Mouse (Mus musculus): ENCODE data around the gene Tcf7l1. TPM values are rescaled to one million over a fixed set of nuclear protein-coding genes. Genes with fewer than 3 reads are reported as not detected.

The Tcf7l1 gene
- total and polyA plus RNA-seq, 2 experiments from 2014 or later, result 3.1 to 5.8 TPM

DNA sequence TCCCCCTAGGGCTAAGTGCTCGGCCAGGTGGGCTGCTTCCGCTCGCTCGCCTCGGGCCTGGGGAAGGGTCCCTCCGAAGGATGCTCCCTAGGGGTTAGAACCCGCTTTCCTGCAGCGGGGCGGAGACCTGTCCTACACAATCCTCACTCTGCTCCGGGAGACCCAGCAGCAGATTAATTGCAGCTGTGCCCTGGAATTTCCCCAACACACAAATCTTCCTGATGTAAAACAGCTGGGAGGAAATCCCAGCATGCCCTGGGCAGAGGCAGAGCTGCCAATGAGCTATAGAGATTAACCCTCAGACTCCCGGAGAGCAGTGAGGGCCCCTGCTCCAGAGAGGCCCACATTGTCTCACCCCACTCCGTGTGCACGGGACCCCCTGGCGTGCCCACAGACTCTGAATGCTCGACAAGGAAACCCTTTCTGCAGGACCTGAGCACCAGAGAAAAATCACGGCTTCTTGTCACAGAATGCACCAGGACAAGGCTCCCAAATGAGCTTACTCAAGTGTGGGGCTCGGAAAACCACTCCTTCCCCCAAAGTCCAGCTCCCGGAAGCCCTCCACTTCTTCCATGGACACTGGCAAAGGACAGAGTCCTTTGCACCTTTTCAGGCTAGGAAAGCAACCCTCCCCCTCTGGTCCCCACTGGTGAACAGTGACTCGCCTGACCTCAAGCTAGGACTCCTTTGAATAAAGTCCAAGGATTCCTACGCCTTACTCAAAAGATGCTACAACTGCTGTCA, 133.6 kb downstream of the Tcf7l1 start:
- Histone ChIP-seq H3K4me2 (ENCODE audit: low read depth, low read length, poor library complexity, severe bottlenecking) (peak overlapping the region; percentile 58), H3K9ac (replicated peaks; ENCODE audit: low read length, poor library complexity, severe bottlenecking) (0 out of 2 replicates have a peak overlapping the region, but pooled peaks have one; percentile 50), H3K27me3 (ENCODE audit: insufficient read depth, low read length) (no peaks in the 10 kb centered on the region), H3K4me1 (ENCODE audit: insufficient read depth, low read length) (peaks cover 7% of the 10 kb centered on the region; the same call in 1 of the 2 replicates), H3K9me3 (ENCODE audit: low read length) (no peaks in the 10 kb centered on the region), H3K36me3 (ENCODE audit: insufficient read depth, low read length) (no peaks in the 10 kb centered on the region), H3K4me3 (ENCODE audit: low read depth, low read length) (peak overlapping the region; percentile 37), H3K27ac (ENCODE audit: low read depth, low read length) (peak overlapping the region; percentile 71)
- 26% methylated on average over 20 of the region's 20 CpGs for WGBS
- DNase-seq (ENCODE audit: low spot score) (peak; percentile 63), ATAC-seq (ENCODE audit: low FRiP score) (peak; percentile 81)
- TF ChIP-seq CTCF (IDR thresholded peaks at IDR 0.05), result no peak

DNA sequence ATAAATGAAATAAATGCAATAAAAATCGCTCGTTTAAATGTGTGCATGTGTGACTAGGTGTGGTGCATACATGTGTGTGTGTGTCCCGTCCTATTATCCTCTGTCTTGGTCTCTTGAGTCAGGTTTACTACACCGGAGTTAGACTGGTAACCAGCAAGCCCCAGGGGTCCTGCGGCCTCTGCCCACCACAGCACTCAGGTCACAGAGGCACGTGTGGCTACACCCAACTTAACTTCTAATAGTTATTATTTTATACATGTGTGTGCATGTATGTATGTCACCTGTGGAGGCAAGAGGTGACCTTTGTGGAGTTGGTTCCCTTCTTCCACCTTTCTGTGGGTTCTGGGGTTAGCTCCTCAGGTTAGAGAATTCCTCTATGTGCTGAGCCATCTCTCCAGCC, 134.7 kb downstream of the Tcf7l1 start:
- Histone ChIP-seq H3K9me3 (ENCODE audit: low read length) (no peaks in the 10 kb centered on the region), H3K4me2 (ENCODE audit: low read depth, low read length, poor library complexity, severe bottlenecking) (no peak overlapping the region), H3K9ac (replicated peaks; ENCODE audit: low read length, poor library complexity, severe bottlenecking) (no peak overlapping the region), H3K27me3 (ENCODE audit: insufficient read depth, low read length) (no peaks in the 10 kb centered on the region), H3K4me1 (ENCODE audit: insufficient read depth, low read length) (peaks cover 7% of the 10 kb centered on the region; the same call in 1 of the 2 replicates), H3K27ac (ENCODE audit: low read depth, low read length) (no peak overlapping the region), H3K36me3 (ENCODE audit: insufficient read depth, low read length) (no peaks in the 10 kb centered on the region), H3K4me3 (ENCODE audit: low read depth, low read length) (no peak overlapping the region)
- WGBS, result 92% methylated on average over 6 of the region's 6 CpGs
- ATAC-seq (ENCODE audit: low FRiP score), result no peak
- DNase-seq (ENCODE audit: low spot score), result no peak
- TF ChIP-seq CTCF (IDR thresholded peaks at IDR 0.05), result no peak

DNA sequence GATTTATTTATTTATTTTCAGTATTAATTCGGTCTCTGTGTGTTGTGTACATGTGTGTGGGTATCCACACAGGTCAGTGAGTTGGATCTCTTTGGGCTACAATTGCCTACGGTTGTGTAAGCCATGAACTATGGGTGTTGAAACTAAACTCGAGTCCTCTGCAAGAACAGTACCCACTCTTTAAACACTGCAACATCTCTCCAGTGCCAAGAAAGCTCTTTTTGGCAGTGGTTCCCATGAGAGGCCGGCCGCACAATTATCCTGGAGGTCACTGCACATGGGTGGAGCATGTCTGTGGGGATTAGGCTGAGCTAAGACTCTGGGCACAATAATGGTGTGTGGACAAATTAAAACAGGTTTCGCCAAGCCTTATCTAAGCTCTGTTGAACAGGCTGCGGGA, 135.6 kb downstream of the Tcf7l1 start:
- Histone ChIP-seq H3K9me3 (ENCODE audit: low read length) (no peaks in the 10 kb centered on the region), H3K27ac (ENCODE audit: low read depth, low read length) (no peak overlapping the region), H3K4me1 (ENCODE audit: insufficient read depth, low read length) (peaks cover 7% of the 10 kb centered on the region; the same call in 1 of the 2 replicates), H3K4me2 (ENCODE audit: low read depth, low read length, poor library complexity, severe bottlenecking) (no peak overlapping the region), H3K27me3 (ENCODE audit: insufficient read depth, low read length) (no peaks in the 10 kb centered on the region), H3K4me3 (ENCODE audit: low read depth, low read length) (no peak overlapping the region), H3K36me3 (ENCODE audit: insufficient read depth, low read length) (no peaks in the 10 kb centered on the region), H3K9ac (replicated peaks; ENCODE audit: low read length, poor library complexity, severe bottlenecking) (no peak overlapping the region)
- TF ChIP-seq CTCF (IDR thresholded peaks at IDR 0.05), result no peak
- 55% methylated on average over 7 of the region's 7 CpGs for whole genome bisulfite sequencing
- peak; percentile 62 for DNase-seq (ENCODE audit: low spot score)
- 0 out of 2 replicates have a peak, but pooled peaks have one; percentile 4 for ATAC-seq (ENCODE audit: low FRiP score)

DNA sequence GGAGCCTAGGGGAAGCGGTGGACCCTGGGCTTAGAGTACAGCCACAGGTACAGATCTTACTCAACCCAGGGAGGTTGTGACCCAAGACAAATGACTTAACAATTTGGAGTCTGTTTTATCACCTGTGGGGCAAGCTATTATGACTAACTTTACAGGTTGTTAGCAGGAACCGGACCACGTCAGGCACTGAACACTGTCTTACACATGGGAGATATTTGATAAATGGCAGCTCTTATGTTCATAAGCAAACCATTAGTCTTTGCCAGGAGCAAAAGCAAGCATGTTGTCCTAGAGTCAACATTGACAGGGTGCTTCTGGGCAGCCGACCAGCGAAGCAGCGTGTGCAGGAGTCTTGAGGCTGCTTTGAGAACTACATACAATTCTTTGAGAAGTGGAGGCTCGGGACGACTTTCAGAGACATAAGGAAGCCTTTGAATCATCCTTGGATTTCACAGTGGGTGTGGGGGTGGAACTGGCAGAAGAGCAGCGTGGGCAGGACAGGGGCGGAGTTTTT, 138.7 kb downstream of the Tcf7l1 start:
- ATAC-seq (ENCODE audit: low FRiP score), result no peak
- Histone ChIP-seq H3K27ac (ENCODE audit: low read depth, low read length) (no peak overlapping the region), H3K4me3 (ENCODE audit: low read depth, low read length) (no peak overlapping the region), H3K9me3 (ENCODE audit: low read length) (no peaks in the 10 kb centered on the region), H3K27me3 (ENCODE audit: insufficient read depth, low read length) (no peaks in the 10 kb centered on the region), H3K4me2 (ENCODE audit: low read depth, low read length, poor library complexity, severe bottlenecking) (no peak overlapping the region), H3K4me1 (ENCODE audit: insufficient read depth, low read length) (peaks cover 3% of the 10 kb centered on the region; the same call in 1 of the 2 replicates), H3K9ac (replicated peaks; ENCODE audit: low read length, poor library complexity, severe bottlenecking) (no peak overlapping the region), H3K36me3 (ENCODE audit: insufficient read depth, low read length) (no peaks in the 10 kb centered on the region)
- no peak for TF ChIP-seq CTCF (IDR thresholded peaks at IDR 0.05)
- 78% methylated on average over 10 of the region's 10 CpGs for WGBS
- DNase-seq (ENCODE audit: low spot score), result peak; percentile 33

DNA sequence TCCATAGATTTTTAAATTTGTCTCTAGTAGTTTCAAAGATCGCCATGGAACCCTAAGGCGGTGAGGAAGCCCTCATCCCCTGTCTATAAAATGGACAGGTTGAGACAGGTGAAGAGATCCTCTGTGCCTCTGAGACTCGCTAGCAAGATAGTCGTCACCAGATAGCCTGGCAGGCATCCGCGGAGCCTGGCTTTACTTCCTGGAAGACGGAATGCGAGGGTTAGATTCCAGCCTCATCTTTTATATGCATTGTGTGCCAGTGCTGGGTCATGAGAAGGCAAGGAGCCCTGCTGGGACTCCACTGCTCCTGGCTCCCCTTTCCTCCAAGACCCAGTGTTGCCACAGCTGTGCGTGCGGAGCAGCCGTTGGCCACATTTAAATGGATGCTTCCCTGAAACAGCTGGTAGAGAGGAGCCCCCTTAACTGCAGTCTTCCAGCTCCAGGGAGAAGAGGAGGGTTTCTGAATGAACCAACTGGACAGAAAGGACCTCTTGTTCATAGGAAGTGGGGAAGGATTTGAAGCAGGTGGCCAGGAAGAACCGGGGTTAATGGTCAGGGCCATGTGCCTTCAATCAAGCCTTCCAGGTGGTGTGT, 141.0 kb downstream of the Tcf7l1 start:
- ATAC-seq (ENCODE audit: low FRiP score) (no peak), DNase-seq (ENCODE audit: low spot score) (no peak)
- H3K9me3 ChIP-seq (ENCODE audit: low read length), result no peaks in the 10 kb centered on the region
- no peak overlapping the region for H3K4me3 ChIP-seq (ENCODE audit: low read depth, low read length)
- no peaks in the 10 kb centered on the region for H3K27me3 ChIP-seq (ENCODE audit: insufficient read depth, low read length)
- no peak overlapping the region for H3K4me2 ChIP-seq (ENCODE audit: low read depth, low read length, poor library complexity, severe bottlenecking)
- TF ChIP-seq CTCF (IDR thresholded peaks at IDR 0.05), result no peak
- H3K27ac ChIP-seq (ENCODE audit: low read depth, low read length), result no peak overlapping the region
- no peak overlapping the region for H3K9ac ChIP-seq (replicated peaks; ENCODE audit: low read length, poor library complexity, severe bottlenecking)
- 62% methylated on average over 12 of the region's 12 CpGs for WGBS
- H3K36me3 ChIP-seq (ENCODE audit: insufficient read depth, low read length), result no peaks in the 10 kb centered on the region
- no peaks in the 10 kb centered on the region for H3K4me1 ChIP-seq (ENCODE audit: insufficient read depth, low read length)

DNA sequence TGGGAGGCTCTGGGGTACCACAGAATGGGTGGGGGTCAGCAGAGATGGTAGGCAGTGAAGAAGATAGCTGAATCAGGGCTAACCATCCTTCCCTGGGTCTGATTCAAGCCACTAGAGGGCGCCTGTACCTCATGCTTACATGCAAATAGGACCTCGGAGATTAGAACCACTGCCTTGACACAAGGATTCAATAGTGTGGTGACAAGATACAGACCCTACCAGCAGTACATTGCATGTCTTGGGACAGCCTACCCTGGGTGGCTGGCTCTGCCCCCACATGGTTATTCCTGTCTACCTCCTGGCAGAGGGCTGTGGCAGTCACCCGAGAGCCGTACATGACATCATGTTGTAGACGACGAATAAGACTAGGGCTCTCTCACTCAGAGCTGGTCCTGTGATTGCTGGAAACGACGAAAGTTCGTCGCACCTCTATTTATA, 141.7 kb downstream of the Tcf7l1 start:
- Histone ChIP-seq H3K9ac (replicated peaks; ENCODE audit: low read length, poor library complexity, severe bottlenecking) (no peak overlapping the region), H3K27ac (ENCODE audit: low read depth, low read length) (no peak overlapping the region), H3K9me3 (ENCODE audit: low read length) (no peaks in the 10 kb centered on the region), H3K4me2 (ENCODE audit: low read depth, low read length, poor library complexity, severe bottlenecking) (no peak overlapping the region), H3K27me3 (ENCODE audit: insufficient read depth, low read length) (no peaks in the 10 kb centered on the region), H3K36me3 (ENCODE audit: insufficient read depth, low read length) (no peaks in the 10 kb centered on the region), H3K4me1 (ENCODE audit: insufficient read depth, low read length) (no peaks in the 10 kb centered on the region), H3K4me3 (ENCODE audit: low read depth, low read length) (no peak overlapping the region)
- ATAC-seq (ENCODE audit: low FRiP score) (0 out of 2 replicates have a peak, but pooled peaks have one; percentile 55), DNase-seq (ENCODE audit: low spot score) (peak; percentile 85)
- 69% methylated on average over 10 of the region's 10 CpGs for WGBS
- TF ChIP-seq CTCF (IDR thresholded peaks at IDR 0.05), result peak; percentile 90

Data from midbrain, postnatal 0 days (tissue).